11 mouse cellular contexts compared by ENCODE assay signal in genomic region chr12:85094706-85095105, GRCm38 (mm10). TPM values are rescaled to one million over a fixed set of nuclear protein-coding genes. Genes with fewer than 3 reads are reported as not detected.
DNase-seq lines count a peak whose midpoint lies in the region; ATAC-seq lines count a peak whose summit lies in the region.
"Had no signal": no experiment of that assay in that cellular context is flagged by ENCODE, and none has a peak within 500 bp of the region (broad histone marks: within the 10 kb centered on the region; RNA-seq: fewer than 3 reads in every experiment).

No protein-coding gene starts in this region.

- H3K27me3 ChIP-seq in lung, embryonic 15.5 days = no peaks in the 10 kb centered on the region
- H3K27me3 ChIP-seq: forebrain, embryonic 13.5 days; liver, embryonic 15.5 days had no signal

- no peak for DNase-seq in lung, adult 18-20 months
- DNase-seq in gastrocnemius, adult 18-20 months (ENCODE audit: low spot score) = peak; percentile 68
- DNase-seq in heart, postnatal 14 days = peak; percentile 51 to 53
- DNase-seq in ovary, postnatal 14 days (ENCODE audit: low spot score) = peak; percentile 17
- no peak for DNase-seq in frontal cortex, postnatal 25 days (ENCODE audit: low spot score in 2 of 2)
- DNase-seq in spleen, postnatal 10 days (ENCODE audit: low spot score in 2 of 2) = no peak
- DNase-seq: thymus, postnatal 25 days had no signal

- intact Hi-C loops in heart, postnatal 14 days (cut with DNase I) = no loop called here

- H3K4me3 ChIP-seq in lung, embryonic 15.5 days = no peak overlapping the region
- H3K4me3 ChIP-seq: forebrain, embryonic 13.5 days; liver, embryonic 15.5 days had no signal

- H3K27ac ChIP-seq in lung, embryonic 15.5 days = no peak overlapping the region
- H3K27ac ChIP-seq: forebrain, embryonic 13.5 days; liver, embryonic 15.5 days had no signal

- peak; percentile 9; the same call in 1 of the 2 replicates for ATAC-seq in lung, embryonic 15.5 days (ENCODE audit: borderline replicate concordance, extremely low read depth, low FRiP score, low TSS enrichment)
- ATAC-seq in CD4-positive, CD25-positive, alpha-beta regulatory T cell, adult 4 months = no peak
- ATAC-seq: forebrain, embryonic 13.5 days had no signal

- no peaks in the 10 kb centered on the region for H3K36me3 ChIP-seq in lung, embryonic 15.5 days

- H3K4me1 ChIP-seq in lung, embryonic 15.5 days = peaks cover 10% of the 10 kb centered on the region
- H3K4me1 ChIP-seq: forebrain, embryonic 13.5 days had no signal

- H3K9me3 ChIP-seq in lung, embryonic 15.5 days = no peaks in the 10 kb centered on the region
- H3K9me3 ChIP-seq: forebrain, embryonic 13.5 days; liver, embryonic 15.5 days had no signal

- WGBS in lung, embryonic 15.5 days = 67% methylated on average over 10 of the region's 10 CpGs

- no peak overlapping the region for H3K9ac ChIP-seq in lung, embryonic 15.5 days
- H3K9ac ChIP-seq: forebrain, embryonic 13.5 days; liver, embryonic 15.5 days had no signal

- 0 out of 2 replicates have a peak overlapping the region, but pooled peaks have one; percentile 27 for H3K4me2 ChIP-seq in lung, embryonic 15.5 days
- H3K4me2 ChIP-seq: forebrain, embryonic 13.5 days; liver, embryonic 15.5 days had no signal

RNA-seq across cellular contexts. Expression of gene Prox2, which starts 15.9 kb away (rescaled TPM):
- polyA plus RNA-seq in lung, embryonic 15.5 days (2015; fragmentation: Nextera tagmentation; extraction: Ambion mirVana) = 5.5 and 6.6 TPM in 2 replicates
- total RNA-seq in gastrocnemius, adult 18-20 months (2021) = 1 to 10 TPM; 1.9 to 3.4 TPM
- 1 to 10 TPM; 1.1 to 2.7 TPM for total RNA-seq in heart, postnatal 14 days (2021)
- 1 to 10 TPM; 3.4 to 5.5 TPM for polyA plus RNA-seq in CD4-positive, CD25-positive, alpha-beta regulatory T cell, adult 4 months (2017; shearing (Covaris generic))

RNA-seq across cellular contexts. Expression of gene Dlst, which starts 15.9 kb away (rescaled TPM):
- polyA plus RNA-seq in lung, embryonic 15.5 days (2015; fragmentation: Nextera tagmentation; extraction: Ambion mirVana) = 108 and 109 TPM in 2 replicates
- 100 to 1,000 TPM; 263 to 288 TPM for total RNA-seq in gastrocnemius, adult 18-20 months (2021)
- total RNA-seq in heart, postnatal 14 days (2021) = 100 to 1,000 TPM; 713 to 718 TPM
- 10 to 100 TPM; 57.2 to 73.7 TPM for polyA plus RNA-seq in CD4-positive, CD25-positive, alpha-beta regulatory T cell, adult 4 months (2017; shearing (Covaris generic))

RNA-seq across cellular contexts. Expression of gene Rps6kl1, which starts 56.4 kb away (rescaled TPM):
- 1.1 and 1.4 TPM in 2 replicates for polyA plus RNA-seq in lung, embryonic 15.5 days (2015; fragmentation: Nextera tagmentation; extraction: Ambion mirVana)
- under 1 TPM; 0.39 to 1.00 TPM for total RNA-seq in gastrocnemius, adult 18-20 months (2021)
- 1 to 10 TPM; 4.3 to 4.8 TPM for total RNA-seq in heart, postnatal 14 days (2021)
- polyA plus RNA-seq in CD4-positive, CD25-positive, alpha-beta regulatory T cell, adult 4 months (2017; shearing (Covaris generic)) = under 1 TPM; 0.28 to 0.43 TPM

Comparison
In these comparisons a context has a peak if more than half of its experiments do, and no peak if none do; other contexts are left out.
1. DNase-seq: peak in gastrocnemius, adult 18-20 months (single experiment), heart, postnatal 14 days (2 of 2) and ovary, postnatal 14 days (single experiment); none in lung, adult 18-20 months (0 of 2), frontal cortex, postnatal 25 days (0 of 2) and spleen, postnatal 10 days (0 of 2).